Mouse (Mus musculus): Measurements from ENCODE around the gene Kcnk7. TPM values are rescaled to one million over a fixed set of nuclear protein-coding genes. Genes with fewer than 3 reads are reported as not detected.
"Not testable (repeated sequence)": the region's sequence is repeated elsewhere in the genome, so short reads cannot be mapped to it uniquely, and the experiment has no call there.

The Kcnk7 gene
- not detected for total RNA-seq (2021)
- long read RNA-seq, experiment 1, partial matches to known transcripts, result 0 of 3 reads
- long read RNA-seq, experiment 1, other reads (novel, unspliced or antisense), result 3 of 3 reads
- long read RNA-seq, experiment 2, result 0 reads

DNA sequence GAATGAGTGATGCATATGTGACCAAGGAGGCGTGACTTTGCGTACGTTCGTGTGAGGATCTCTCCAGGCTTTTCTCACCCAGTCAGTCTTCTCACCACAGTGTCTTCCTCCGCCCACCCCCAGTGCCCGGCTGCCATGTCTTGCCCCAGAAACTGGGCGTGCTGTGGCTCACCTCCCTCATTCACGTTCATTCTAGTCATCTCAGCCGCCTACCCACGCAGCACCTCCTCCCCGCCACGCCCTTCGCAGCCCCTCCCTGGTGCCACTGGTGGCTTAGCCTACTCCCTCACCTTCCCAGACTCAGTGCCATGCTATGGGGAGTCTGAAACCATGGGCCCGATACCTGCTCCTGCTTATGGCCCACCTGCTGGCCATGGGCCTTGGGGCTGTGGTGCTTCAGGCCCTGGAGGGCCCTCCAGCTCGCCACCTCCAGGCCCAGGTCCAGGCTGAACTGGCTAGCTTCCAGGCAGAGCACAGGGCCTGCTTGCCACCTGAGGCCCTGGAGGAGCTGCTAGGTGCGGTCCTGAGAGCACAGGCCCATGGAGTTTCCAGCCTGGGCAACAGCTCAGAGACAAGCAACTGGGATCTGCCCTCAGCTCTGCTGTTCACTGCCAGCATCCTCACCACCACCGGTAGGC, at the start of gene Kcnk7:
TSS of gene Kcnk7 (plus strand) at position 205 of the 638 bp plus-strand sequence.
- DNase-seq (ENCODE audit: low spot score in 2 of 2), result no peak

DNA sequence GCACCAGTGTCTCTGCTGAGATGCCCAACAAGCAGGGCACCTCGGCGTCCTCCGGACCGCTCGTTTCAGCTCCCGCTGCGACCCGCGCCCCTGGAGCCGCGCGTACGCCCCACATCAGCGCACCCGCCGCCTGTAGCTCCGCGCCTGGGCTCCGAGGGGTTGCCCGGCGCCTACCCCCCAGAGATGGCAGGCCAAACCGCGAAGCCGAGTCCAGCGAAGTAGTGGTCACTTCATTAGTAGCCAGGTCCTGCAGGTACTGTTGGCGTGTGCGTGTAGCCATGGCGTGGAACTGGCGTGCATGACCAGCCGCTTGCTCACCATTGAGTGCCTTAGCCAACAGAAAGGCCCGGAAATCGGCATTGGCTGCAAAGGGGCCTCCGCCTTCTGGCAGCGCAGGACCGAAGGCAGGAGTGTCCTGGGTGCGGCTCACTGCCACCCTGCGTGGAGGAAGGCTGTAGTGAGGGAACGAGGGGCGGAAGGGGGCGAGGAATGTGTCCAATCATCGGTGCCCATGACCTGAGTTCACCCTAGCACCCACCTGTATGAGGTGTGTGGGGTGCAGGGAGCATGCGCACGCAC, 49.4 kb upstream of the Kcnk7 start:
- no peak for DNase-seq (ENCODE audit: low spot score in 2 of 2)

GRCm38 (mm10) chr19:5660942-5661751, 43.0 kb upstream of the Kcnk7 start:
- DNase-seq (ENCODE audit: low spot score in 2 of 2), result peak in 1 of 2 experiments; percentile 39

- no peak for DNase-seq (ENCODE audit: low spot score in 2 of 2)
Observed at GRCm38 (mm10) chr19:5662310-5662709, 41.9 kb upstream of the Kcnk7 start.

- peak; percentile 62 to 77 for DNase-seq (ENCODE audit: low spot score in 2 of 2)
Observed at GRCm38 (mm10) chr19:5662981-5663913, 40.9 kb upstream of the Kcnk7 start, which contains the start of gene Sipa1. Gene Sipa1 (minus strand): TSS chr19:5663707.

- DNase-seq (ENCODE audit: low spot score in 2 of 2), result no peak
Observed at GRCm38 (mm10) chr19:5664669-5665257, 39.4 kb upstream of the Kcnk7 start.

- DNase-seq (ENCODE audit: low spot score in 2 of 2), result no peak
Observed at GRCm38 (mm10) chr19:5665465-5665864, 38.7 kb upstream of the Kcnk7 start.

DNA sequence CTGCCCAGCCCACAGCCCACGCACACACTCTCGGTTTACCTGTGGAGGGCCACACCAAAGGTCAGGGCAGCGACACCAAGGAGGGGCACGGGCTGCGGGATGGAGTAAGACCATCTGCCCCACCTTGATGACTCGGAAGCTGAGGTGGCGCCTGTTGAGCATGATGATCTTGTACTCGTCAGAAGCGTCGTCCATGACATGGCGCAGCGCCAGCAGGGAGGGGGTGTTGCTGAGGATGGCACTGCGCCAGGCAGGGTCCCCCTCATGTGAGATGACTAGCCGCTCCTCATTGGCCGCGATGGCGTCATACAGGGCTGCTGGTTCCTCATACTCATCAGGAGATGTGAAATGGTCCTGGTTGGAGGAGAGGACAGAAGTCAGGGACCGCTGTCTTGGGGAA, 37.8 kb upstream of the Kcnk7 start:
- no peak for DNase-seq (ENCODE audit: low spot score in 2 of 2)

DNA sequence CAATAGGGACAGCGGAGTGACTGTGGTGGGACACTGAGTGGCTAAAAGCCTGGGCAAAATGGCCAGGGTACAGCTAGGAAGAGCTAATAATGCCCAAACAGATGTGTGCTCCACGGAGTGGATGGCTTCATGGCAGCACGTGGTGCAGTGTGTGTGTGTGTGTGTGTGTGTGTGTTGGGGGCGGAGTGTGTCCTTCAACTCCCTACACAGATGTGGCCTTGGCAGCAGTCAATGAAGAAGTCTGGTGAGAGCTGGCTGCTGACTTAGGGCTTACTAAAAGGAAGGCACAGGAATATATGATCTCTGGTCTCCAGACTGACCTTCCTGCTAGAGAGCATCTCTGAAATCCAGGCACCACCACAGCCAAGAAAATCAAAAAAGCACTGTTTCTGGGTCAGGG, 35.8 kb upstream of the Kcnk7 start:
- DNase-seq (ENCODE audit: low spot score in 2 of 2), result no peak

- no peak for DNase-seq (ENCODE audit: low spot score in 2 of 2)
Observed at GRCm38 (mm10) chr19:5680432-5680831, 23.7 kb upstream of the Kcnk7 start.

DNA sequence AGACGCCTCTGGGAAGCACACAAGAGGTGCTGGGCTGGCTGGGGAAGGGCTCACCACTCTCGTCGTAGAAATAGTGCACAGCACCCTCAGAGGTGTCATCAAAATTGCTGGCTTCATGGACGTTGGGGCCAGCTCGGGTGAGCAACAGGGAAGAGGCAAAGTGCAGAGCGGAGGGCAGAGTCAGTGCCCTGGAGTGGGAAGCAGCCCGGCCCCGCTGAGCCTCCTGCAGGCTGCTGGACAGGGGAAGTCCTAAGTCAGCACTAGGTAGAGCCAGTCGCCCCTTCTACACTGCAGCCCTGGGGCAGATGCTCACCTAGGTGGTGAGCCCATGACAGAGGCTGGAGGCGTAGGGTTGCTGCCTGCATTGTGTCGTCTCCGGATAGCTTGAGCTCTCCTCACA, 19.9 kb upstream of the Kcnk7 start:
- DNase-seq (ENCODE audit: low spot score in 2 of 2), result no peak

- no peak for DNase-seq (ENCODE audit: low spot score in 2 of 2)
Observed at GRCm38 (mm10) chr19:5684985-5685384, 19.2 kb upstream of the Kcnk7 start.

DNA sequence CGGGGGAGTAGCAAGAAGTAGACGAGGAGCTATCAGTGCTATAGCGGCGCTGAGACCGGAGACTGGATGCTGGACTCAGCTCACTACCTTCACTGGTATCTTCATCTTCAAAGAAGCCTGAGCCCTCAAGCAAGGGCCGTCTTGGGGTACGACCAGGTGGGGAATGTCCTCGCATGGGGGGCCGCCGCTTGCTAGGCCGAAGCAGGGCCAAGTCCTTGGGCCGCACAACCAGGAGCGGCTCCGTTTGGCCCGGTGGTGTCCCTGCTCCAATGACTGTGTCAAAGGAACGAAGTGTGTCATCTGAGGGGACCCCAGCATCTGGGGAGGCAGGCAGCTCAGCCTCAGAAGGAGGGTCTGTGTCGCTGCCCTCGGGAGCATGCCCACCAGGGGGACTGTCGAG, 18.7 kb upstream of the Kcnk7 start:
- DNase-seq (ENCODE audit: low spot score in 2 of 2), result no peak

DNA sequence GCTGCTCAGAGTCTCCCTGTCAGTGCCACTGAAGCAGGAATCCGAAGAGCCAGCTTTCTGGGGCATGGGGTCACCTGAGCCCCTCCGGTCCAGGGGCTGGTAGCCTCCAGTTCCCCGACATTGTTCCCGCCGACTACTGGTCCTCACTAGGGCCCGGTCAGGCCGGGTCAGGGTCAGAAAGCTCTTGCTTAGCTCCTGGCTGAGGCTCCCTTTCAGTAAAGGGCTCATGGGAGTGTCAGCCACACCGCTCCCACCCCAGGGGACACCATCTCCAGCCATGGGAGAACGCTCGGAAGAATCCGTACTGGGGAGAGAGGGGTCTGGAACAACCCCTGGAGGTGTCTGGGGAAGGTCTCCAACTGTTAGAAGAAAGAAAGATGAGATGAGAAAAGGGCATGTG, 18.3 kb upstream of the Kcnk7 start:
- DNase-seq (ENCODE audit: low spot score in 2 of 2), result no peak

DNA sequence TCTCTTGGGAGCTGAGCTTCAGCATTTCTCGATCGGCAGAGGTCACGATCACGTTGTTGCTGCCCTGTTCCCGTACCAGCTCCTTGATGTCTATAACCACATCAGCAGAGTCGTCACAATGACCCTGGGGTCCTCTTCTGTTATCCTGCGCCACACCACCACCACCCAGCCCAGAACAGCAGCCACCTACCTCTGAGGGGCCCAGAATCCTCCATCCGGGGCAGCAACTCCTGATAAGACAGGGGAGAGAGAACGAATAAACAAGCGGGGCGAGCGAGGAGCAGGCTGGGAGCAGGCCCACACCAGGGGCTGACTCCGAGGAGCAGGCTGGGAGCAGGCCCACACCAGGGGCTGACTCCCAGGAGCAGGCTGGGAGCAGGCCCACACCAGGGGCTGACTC, 17.7 kb upstream of the Kcnk7 start:
- DNase-seq (ENCODE audit: low spot score in 2 of 2), result no peak

DNA sequence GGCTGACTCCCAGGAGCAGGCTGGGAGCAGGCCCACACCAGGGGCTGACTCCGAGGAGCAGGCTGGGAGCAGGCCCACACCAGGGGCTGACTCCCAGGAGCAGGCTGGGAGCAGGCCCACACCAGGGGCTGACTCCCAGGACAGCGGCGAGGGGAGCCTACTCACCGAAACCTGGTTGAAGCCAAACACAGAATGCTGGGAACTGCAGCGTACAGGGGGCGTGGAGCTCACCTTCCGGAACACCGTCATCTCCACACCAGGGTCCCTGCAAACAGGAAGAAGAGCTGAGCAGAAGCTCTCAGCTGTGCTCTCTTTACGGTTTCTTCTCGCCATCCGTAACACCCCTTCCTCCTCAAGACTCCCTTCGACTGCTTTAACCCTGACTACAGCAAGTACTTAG, 17.2 kb upstream of the Kcnk7 start:
- DNase-seq (ENCODE audit: low spot score in 2 of 2), result not testable (repeated sequence)

DNA sequence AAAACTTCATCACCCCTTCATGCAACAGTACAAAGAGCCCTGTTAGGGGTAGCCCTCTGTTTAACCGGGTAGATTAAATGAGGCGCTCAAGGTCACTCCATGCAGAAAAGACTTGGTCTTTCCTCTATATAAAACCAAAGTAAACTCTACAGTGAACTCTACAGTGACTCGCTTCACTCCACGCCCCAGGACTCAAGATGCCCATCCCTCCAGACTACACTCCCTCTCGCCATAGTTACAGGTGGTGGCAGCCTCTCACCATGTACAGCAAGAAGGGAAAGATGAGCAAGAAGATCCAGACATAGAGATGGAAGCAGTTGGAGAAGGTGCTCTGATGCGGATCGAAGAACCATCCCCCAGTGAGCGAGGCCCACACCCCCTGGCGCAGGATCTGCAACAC, 16.4 kb upstream of the Kcnk7 start:
- DNase-seq (ENCODE audit: low spot score in 2 of 2), result no peak

DNA sequence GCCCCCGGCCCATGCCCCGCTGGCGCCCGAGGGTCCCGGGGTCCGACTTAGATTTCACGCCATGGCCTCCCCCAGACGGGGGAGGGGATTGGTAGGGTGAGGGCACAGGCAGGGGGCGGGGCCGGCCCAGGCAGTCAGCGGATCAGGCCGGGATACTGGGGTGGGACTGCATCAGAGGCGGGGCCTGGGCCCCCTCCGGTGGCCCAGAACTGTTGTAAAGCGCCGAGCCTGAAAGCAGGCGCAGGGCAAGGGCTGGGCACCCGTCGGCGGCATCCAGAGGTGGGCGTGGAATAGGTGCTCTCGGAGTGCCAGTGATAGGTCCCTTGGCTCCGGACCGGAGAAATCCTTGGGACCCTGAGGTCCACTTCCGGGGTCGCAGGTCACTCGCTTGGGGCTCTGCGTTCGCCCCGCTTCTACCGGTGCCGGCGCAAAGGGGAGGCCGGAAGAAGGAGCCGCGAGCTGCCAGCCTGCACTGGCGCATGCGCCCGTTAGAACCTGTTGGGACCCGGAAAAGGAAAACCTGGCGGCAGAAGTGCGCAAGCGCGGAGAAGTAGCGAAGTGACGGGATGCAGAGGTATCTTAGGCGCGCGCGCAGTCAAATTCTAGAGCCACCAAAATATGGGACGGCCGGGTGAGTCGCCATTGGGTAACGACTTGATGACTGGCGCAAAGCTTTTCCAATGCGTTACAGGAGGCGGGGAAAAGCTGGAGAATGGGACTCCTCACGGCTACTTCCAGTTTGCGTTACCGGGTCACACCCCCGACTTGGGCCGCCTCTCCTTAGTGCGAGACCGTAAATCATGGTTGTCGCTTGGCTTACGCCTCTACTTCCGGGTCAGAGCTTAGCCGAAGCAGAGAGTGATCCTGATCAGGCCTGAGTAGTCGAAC, 15.7 kb upstream of the Kcnk7 start, which contains the start of the genes Map3k11 and Pcnx3:
TSS of gene Map3k11 (plus strand) at position 543 of the 888 bp plus-strand sequence.
TSS of gene Pcnx3 (minus strand) at position 709 of the 888 bp plus-strand sequence.
- DNase-seq (ENCODE audit: low spot score in 2 of 2), result peak; percentile 98 to 99

DNA sequence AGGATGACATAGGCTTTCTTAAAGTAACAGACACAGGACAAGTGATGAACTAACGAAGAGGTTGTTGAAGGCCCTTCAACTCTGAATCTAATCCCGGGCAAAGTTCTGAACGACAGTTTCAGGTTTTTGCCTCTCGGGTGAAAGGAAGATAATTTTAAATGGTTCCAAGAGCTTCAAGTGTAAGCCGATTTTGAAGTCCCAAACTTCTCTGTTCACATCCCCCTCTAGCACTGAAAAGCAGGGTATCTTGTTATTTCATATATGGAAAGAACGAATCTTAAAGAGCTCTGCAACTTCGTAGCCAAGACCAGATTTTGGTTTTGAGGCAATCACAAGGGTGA, 15.1 kb upstream of the Kcnk7 start:
- no peak for DNase-seq (ENCODE audit: low spot score in 2 of 2)

Data from layer of hippocampus, postnatal 14 days (tissue).